Mouse (Mus musculus) lung, postnatal 36 days (tissue): Measurements from ENCODE around the gene Nfkbie.

Experiments
- DNase-seq: peaks from one replicate; pipeline ENCODE4 v3.0.0; 2022; ENCODE audit warnings: mixed read lengths

The Nfkbie gene

DNA sequence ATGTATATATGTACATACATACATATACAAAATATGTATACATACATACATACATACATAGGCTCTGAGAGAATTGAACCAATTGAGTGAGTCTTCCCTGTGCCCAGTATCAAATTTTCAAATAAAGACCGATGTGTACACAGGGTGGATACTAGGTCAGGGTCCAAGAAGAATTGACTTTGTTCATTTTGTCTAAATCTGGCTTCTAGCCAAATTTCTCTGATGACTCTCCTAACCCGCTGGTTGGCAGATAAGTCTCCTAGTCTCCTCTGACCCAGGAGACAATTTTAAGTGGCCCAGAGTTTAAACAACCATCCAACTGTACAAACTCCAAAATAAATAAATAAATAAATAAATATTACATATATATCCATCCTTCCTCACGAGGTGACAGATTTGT, 43.4 kb downstream of the Nfkbie start:
- no peak for DNase-seq

DNA sequence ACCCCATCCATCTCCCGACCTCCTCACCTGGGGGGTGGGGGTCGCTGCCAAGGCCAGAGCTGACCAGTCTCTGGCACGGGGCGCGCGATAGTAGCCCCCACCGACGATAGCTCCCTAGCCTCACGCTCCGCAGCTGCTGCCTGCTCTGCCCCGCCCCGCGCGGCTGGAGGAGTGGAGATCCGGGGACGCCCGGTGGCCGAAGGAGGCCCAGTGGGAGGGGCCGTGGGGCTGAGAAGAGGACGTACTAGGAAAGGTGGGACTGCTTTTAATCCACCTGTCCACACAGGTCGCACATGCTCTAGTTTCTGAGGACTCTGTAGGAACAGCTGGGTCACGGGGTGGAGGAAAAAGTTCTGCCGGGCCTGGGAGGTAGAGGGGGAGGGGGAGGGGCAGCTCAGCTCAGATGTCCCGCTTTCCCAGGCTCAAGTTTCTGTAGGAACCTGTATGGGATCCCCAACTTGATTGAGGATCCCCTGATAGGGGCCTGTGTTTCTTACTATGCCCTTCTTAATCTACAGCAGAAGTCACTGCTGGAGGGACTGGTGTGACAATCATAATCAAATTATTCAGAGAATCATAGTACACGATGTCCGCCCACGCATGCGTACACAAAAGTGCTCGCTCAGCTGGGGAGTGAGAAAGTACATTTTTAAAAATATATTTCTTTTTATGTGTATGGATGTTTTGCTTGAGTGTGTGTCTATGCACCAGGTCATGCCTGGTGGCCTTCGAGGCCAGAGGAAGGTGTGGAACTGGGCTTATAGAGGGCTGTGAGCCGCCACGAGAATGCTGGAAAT, 44.1 kb downstream of the Nfkbie start, which contains the start of gene Slc29a1:
TSS of gene Slc29a1 (minus strand) at position 161 of the 797 bp plus-strand sequence.
- peak; percentile 80 for DNase-seq

DNA sequence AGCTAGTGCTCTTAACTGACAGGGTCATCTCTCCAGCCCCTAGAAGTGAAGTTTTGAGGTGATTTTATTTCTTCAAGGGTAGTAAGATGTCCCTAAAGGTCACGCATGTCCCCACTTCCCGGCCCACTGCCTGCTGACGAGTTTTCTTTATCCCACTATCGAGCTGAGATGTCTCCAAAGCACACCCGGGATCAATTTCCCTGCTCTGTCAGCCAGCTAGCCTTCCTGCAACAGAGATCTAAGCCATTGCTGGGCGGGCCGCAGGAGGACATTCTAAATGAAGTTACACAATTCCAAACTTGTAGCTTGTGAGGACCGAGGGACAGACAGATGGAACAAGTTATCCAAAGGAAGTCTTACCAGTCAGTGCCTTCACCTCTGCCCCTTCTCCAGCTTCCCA, 44.8 kb downstream of the Nfkbie start:
- DNase-seq, result no peak

DNA sequence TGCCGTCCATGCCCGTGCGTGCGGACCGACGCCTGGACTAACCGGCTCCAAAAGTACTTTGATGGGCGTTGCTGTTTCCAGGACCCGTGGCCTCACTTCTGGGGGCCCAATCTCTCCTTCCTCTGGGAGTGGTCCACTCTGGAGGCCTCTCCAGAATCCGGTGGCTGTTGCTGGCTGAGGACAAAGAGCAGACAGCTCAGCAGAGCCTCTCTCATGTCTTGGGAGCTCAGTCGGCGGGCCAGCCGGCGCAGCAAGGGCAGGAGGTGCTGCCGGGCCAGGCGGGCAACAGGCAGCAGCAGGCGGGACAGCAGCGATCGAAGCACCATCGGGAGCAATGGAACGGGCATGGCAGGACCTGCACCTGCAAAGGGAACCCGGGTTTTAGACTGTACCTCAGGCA, 45.8 kb downstream of the Nfkbie start:
- DNase-seq, result no peak

DNA sequence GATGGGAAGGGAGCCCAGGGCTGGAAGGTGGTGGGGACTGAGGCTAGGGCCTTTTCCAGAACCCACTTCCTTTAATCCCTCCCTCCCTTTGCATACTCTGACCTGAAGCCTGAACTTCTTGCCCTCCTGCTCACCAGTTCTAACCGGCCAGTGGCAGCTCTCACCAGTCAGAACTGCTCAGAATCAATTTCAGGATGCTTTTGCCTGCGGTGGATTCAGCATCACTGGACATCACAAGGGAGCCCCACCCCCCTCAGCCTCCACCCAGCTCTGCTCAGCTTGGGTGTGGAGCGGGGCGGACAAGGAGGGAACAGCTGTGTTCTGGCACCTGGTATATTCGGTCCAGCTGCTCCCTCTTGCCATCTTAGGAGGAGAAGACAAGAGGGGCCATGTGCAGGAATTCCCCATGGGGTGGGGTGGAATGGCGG, 46.4 kb downstream of the Nfkbie start, which contains the start of gene Mymx:
TSS of gene Mymx (minus strand) at position 226 of the 428 bp plus-strand sequence.
- no peak for DNase-seq

DNA sequence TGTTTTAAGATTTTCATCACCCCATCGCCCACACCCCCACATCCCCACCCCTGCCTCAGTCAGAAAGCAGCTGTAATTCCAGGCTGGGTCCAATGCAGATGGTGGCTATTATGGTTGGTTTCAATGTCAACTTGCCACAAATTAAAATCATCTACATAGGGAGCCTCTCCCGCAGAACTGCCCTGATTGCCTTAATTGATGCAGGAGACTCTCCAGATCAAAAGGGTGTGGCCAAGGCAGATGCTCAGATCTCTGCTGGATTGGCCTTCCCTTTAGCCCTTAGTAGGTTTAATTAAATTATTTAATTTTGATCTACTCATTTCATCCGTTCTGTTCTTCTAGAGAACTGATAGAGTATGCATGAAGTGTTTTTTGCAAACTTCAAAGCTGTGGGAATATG, 47.5 kb downstream of the Nfkbie start:
- no peak for DNase-seq

DNA sequence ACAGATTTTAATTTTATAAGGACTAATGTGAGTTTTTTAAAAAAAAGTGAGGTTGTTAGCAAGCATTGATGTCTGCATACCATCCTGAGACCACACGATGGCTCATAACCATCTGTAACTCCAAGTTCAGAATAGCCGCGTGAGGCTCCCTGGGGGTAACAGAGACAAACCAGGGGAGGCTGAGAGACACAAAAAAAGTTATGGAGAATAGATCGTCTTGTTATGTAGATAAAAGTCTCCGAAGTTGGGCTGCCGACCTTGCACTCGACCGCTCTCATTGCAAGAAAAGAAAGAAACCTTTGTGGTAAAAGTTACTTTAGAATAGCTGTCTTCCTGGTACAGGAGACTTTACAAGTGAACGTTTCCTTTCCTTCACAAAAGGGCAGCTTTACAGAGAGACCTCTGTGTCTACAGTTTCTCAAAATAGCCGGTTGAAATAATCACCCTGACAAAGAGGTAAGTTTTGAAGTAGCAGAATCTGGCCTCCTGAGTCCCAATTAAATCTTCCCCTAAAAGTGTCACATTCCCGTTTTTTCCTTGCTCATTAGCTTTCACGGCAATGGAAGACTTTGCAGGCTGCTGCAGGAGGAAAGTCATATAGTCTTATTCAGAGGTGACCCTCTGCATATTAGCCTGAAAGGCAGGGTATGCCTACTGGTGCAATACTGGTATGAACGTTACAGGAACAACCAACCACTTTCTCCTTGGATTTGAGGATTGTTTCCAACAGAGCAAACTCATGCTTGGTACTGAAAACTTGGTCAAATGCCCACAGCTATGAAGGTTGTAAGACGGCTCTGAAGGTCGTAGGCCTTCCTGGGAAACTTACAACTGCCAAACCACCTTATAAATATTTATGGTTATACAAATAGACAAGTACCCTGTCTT, 51.7 kb downstream of the Nfkbie start:
- DNase-seq, result no peak

DNA sequence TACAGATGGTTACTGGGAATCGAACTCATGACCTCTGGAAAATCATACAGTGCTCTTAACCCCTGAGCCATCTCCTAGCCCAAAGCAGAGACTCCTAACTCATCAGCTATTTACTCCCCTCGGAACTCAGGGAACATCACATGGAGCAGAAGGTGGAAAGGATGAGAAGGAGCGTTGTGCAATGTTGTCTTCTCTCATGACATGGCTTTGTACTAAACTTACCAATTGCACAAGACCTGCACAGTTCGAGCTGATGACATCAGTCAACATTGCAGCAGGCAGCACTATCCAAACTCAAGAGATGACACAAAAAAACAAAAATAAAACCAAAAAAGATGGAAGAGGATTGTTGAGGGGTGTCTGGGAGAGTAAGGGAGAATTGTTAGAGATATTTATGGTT, 52.9 kb downstream of the Nfkbie start:
- DNase-seq, result no peak

DNA sequence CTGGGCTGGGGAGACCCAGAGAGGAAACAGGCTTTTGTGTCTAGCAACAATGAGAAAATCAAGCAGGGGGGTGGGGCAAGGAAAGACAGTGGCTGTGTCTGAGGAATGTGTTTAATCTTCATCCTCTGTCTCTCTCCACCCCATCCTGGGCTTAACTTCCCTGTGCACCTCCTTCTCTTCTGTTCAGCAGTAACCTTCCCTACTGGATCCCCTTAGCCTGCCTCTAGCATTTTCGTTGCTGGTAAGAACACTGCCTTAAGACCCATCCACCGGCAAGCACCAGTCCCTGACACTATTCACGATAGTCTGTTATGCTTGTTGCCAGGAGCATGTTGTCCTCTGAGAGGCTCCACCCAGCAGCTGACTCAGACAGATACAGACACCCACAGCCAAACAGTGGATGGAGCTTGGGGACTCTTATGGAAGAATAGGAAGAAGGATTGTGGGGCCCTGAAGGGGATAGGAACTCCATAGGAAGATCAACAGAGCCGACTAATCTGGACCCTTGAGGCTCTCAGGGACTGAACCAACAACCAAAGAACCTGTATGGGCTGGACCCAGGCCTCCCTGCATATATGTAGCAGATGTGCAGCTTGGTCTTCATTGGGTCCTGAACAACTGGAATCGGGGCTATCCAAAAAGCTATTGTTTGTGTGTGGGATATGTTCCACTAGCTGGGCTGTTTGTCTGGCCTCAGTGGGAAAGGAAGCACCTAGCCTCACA, 54.8 kb downstream of the Nfkbie start:
- peak; percentile 68 for DNase-seq

DNA sequence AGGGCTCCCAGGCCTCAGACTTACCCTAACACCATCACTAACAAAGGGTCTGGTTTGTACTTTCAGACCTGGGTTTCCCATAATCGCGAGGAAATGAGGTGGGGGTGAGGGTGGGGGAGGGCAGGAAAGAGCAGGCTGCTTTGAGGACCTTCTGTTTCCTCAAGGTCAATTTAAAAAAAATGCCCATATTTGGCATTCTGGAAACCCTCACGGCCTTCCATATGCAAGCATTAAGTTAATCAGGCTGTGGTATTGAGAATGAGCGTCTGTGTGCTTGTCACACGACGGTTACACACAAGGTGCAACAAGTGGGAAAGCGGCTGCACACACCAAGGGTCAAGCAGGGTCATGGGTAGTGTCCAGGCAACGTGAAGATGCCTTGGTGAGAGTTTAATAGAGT, 56.5 kb downstream of the Nfkbie start:
- DNase-seq, result no peak
